Comparison of ENCODE assay signal across 13 mouse cellular contexts in genomic region chr4:142118522-142118921, GRCm38 (mm10). TPM values are rescaled to one million over a fixed set of nuclear protein-coding genes. Genes with fewer than 3 reads are reported as not detected.
A peak's percentile ranks its signal among the peaks of the same experiment; 100 is the strongest.
DNase-seq lines count a peak whose midpoint lies in the region; ATAC-seq and TF ChIP-seq lines count a peak whose summit lies in the region.
"Had no signal": no experiment of that assay in that cellular context is flagged by ENCODE, and none has a peak within 500 bp of the region (broad histone marks: within the 10 kb centered on the region; RNA-seq: fewer than 3 reads in every experiment).

No protein-coding gene starts in this region.

- H3K27me3 ChIP-seq in forebrain, embryonic 12.5 days, result no peaks in the 10 kb centered on the region; the same call in 1 of the 2 replicates
- no peaks in the 10 kb centered on the region for H3K27me3 ChIP-seq in forebrain, embryonic 16.5 days (replicated peaks; ENCODE audit: control insufficient read depth, insufficient read depth, low read length)
- no peaks in the 10 kb centered on the region for H3K27me3 ChIP-seq in midbrain, embryonic 11.5 days (ENCODE audit: control insufficient read depth, insufficient read depth, low read length)

- no peaks in the 10 kb centered on the region for H3K9me3 ChIP-seq in forebrain, embryonic 12.5 days
- no peaks in the 10 kb centered on the region for H3K9me3 ChIP-seq in forebrain, embryonic 16.5 days (ENCODE audit: control insufficient read depth, low read length)
- no peaks in the 10 kb centered on the region for H3K9me3 ChIP-seq in midbrain, embryonic 11.5 days (ENCODE audit: control insufficient read depth, low read length)

- ATAC-seq in forebrain, embryonic 12.5 days (ENCODE audit: low FRiP score), result no peak
- no peak; the same call in 1 of the 2 replicates for ATAC-seq in forebrain, embryonic 16.5 days
- ATAC-seq in midbrain, embryonic 11.5 days (ENCODE audit: low FRiP score), result peak; percentile 52; the same call in 1 of the 2 replicates
- no peak for ATAC-seq in CD4-positive, CD25-positive, alpha-beta regulatory T cell, adult 4 months
- ATAC-seq in megakaryocyte, adult 5-6 weeks (ENCODE audit: poor library complexity, severe bottlenecking), result no peak
- ATAC-seq: activated CD4-positive, CD25-positive, alpha-beta regulatory T cell, adult 4 months had no signal

- peak; percentile 54 for DNase-seq in brain, embryonic 14.5 days (ENCODE audit: low read depth)
- peak; percentile 47 for DNase-seq in forelimb bud, embryonic 11.5 days (ENCODE audit: low read depth, low spot score)
- no peak for DNase-seq in midbrain, embryonic 11.5 days (ENCODE audit: low spot score, missing footprints)
- no peak for DNase-seq in adrenal gland, postnatal 25 days
- DNase-seq: kidney, adult 8-10 months; kidney, postnatal 4 days; lung, postnatal 36 days; right cerebral cortex, adult 18-20 months had no signal

- no peak for TF ChIP-seq POLR2A in brain, embryonic 14.5 days (IDR thresholded peaks at IDR 0.05; ENCODE audit: borderline replicate concordance, extremely low read depth, insufficient read depth, insufficient read length, poor library complexity, severe bottlenecking)

- TF ChIP-seq CTCF in brain, embryonic 14.5 days (IDR thresholded peaks at IDR 0.05; ENCODE audit: borderline replicate concordance, extremely low read depth, insufficient read depth, insufficient read length), result no peak

- 63% methylated on average over 7 of the region's 7 CpGs for WGBS in forebrain, embryonic 12.5 days
- 49% methylated on average over 7 of the region's 7 CpGs for WGBS in forebrain, embryonic 16.5 days
- WGBS in midbrain, embryonic 11.5 days, result 57% methylated on average over 7 of the region's 7 CpGs

- peak overlapping the region; percentile 36; the same call in 1 of the 2 replicates for H3K27ac ChIP-seq in forebrain, embryonic 12.5 days
- H3K27ac ChIP-seq in forebrain, embryonic 16.5 days (ENCODE audit: low read length), result no peak overlapping the region
- H3K27ac ChIP-seq in midbrain, embryonic 11.5 days (ENCODE audit: low read depth, low read length), result no peak overlapping the region

- peaks cover 13% of the 10 kb centered on the region for H3K4me1 ChIP-seq in forebrain, embryonic 12.5 days
- H3K4me1 ChIP-seq in forebrain, embryonic 16.5 days (replicated peaks; ENCODE audit: control insufficient read depth, insufficient read depth, low read length), result peaks cover 12% of the 10 kb centered on the region
- H3K4me1 ChIP-seq in midbrain, embryonic 11.5 days (ENCODE audit: control insufficient read depth, insufficient read depth, low read length), result no peaks in the 10 kb centered on the region

- H3K9ac ChIP-seq in forebrain, embryonic 12.5 days, result no peak overlapping the region
- no peak overlapping the region for H3K9ac ChIP-seq in forebrain, embryonic 16.5 days (replicated peaks; ENCODE audit: low read depth, low read length)
- no peak overlapping the region for H3K9ac ChIP-seq in midbrain, embryonic 11.5 days (ENCODE audit: low read length)

- no peak overlapping the region for H3K4me2 ChIP-seq in forebrain, embryonic 12.5 days
- no peak overlapping the region for H3K4me2 ChIP-seq in forebrain, embryonic 16.5 days (ENCODE audit: low read length)
- H3K4me2 ChIP-seq in midbrain, embryonic 11.5 days, result no peak overlapping the region

- no peaks in the 10 kb centered on the region for H3K36me3 ChIP-seq in forebrain, embryonic 12.5 days (replicated peaks)
- no peaks in the 10 kb centered on the region for H3K36me3 ChIP-seq in forebrain, embryonic 16.5 days (ENCODE audit: control insufficient read depth, insufficient read depth)
- no peaks in the 10 kb centered on the region for H3K36me3 ChIP-seq in midbrain, embryonic 11.5 days (ENCODE audit: control insufficient read depth, insufficient read depth, low read length)

- no peak overlapping the region for H3K4me3 ChIP-seq in forebrain, embryonic 12.5 days (replicated peaks)
- H3K4me3 ChIP-seq in forebrain, embryonic 16.5 days (replicated peaks; ENCODE audit: low read length), result no peak overlapping the region
- H3K4me3 ChIP-seq in midbrain, embryonic 11.5 days (ENCODE audit: low read depth, low read length), result no peak overlapping the region

RNA-seq across cellular contexts. Expression of gene Tmem51, which starts 34.4 kb away (rescaled TPM):
- 4.8 and 6.0 TPM in 2 replicates for polyA plus RNA-seq in forebrain, embryonic 12.5 days (2016; fragmentation: Nextera tagmentation; extraction: Ambion mirVana)
- polyA plus RNA-seq in forebrain, embryonic 16.5 days (2015; fragmentation: Nextera tagmentation; extraction: Ambion mirVana), result 6.5 and 8.6 TPM in 2 replicates
- polyA plus RNA-seq in brain, embryonic 14.5 days (2012; rRNA removed), result 4.9 and 6.1 TPM in 2 replicates
- 11.1 and 12.3 TPM in 2 replicates for polyA plus RNA-seq in midbrain, embryonic 11.5 days (2014; fragmentation: Nextera tagmentation; extraction: Ambion mirVana)
- 1.8 and 5.2 TPM in 2 replicates for total RNA-seq in adrenal gland, postnatal 25 days (2021)
- polyA plus RNA-seq in CD4-positive, CD25-positive, alpha-beta regulatory T cell, adult 4 months (2017; shearing (Covaris generic)), result under 1 TPM; 0.86 to 0.96 TPM
- 16.8 and 18.7 TPM in 2 replicates for total RNA-seq in megakaryocyte, adult 5-6 weeks (2015)
- 13.5 and 18.7 TPM in 2 replicates for total RNA-seq in megakaryocyte, adult 5-6 weeks (2017)

Comparison
In these comparisons a context has a peak if more than half of its experiments do, and no peak if none do; other contexts are left out.
1. DNase-seq: peak in brain, embryonic 14.5 days (single experiment) and forelimb bud, embryonic 11.5 days (single experiment); none in midbrain, embryonic 11.5 days (single experiment) and adrenal gland, postnatal 25 days (single experiment).